Mouse (Mus musculus) bone marrow, adult 2 months (tissue): ENCODE measurements around the gene Lima1.

ENCODE experiments used
- CTCF ChIP-seq: fragments of 200-500 bp; IDR thresholded peaks from 2 replicates; pipeline ENCODE4 v1.5.1; 2011; ENCODE audit warnings: low read length, control low read depth; ENCODE audit not compliant: control insufficient read depth, insufficient read depth
- POLR2A ChIP-seq: fragments of 200-500 bp; IDR thresholded peaks from 2 replicates; pipeline ENCODE4 v1.6.1; 2011; ENCODE audit warnings: low read depth, mild to moderate bottlenecking, control low read depth, low read length, borderline replicate concordance; ENCODE audit not compliant: control insufficient read depth

DNA sequence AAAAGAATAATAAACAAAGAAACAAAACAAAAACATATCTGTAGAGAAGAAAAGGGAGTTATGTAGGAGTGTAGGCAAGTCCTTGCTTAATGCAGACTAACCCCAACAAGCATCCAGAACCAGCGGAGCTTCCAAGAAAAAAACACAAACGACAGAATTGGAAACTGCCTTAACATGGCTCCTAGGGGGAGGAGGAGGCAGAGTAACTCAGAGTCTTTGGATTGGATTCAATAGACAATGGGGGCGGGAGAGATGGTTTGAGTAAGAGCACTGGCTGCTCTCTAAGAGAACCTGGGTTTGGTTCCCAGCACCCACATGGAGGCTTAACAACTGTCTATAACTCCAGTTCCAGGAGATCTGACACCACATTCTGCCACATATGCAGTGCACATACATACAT, 143.6 kb downstream of the Lima1 start:
- TF ChIP-seq CTCF (no peak), POLR2A (no peak)
